Mouse (Mus musculus): Measurements from ENCODE around the gene Rassf7.

GRCm38 (mm10) chr7:141190220-141190619, 25.4 kb upstream of the Rassf7 start:
- TF ChIP-seq CTCF (IDR thresholded peaks at IDR 0.05; ENCODE audit: insufficient read depth, low read depth, low read length): no peak
- TF ChIP-seq POLR2A (IDR thresholded peaks at IDR 0.05; ENCODE audit: insufficient read depth, low read depth, low read length): no peak

Measured in olfactory bulb, adult 2 months (tissue).